Mouse (Mus musculus) olfactory bulb, adult 2 months (tissue): ENCODE measurements around the gene Lats1. TPM values are rescaled to one million over a fixed set of nuclear protein-coding genes. Genes with fewer than 3 reads are reported as not detected.

Source experiments
- H3K27ac ChIP-seq: fragments of 200-500 bp; 2 replicates; pipeline ENCODE4 v1.5.1; 2012; ENCODE audit warnings: low read depth, low read length; ENCODE audit not compliant: insufficient read depth
- H3K4me1 ChIP-seq: fragments of 200-500 bp; 2 replicates; pipeline ENCODE4 v1.6.1; 2012; ENCODE audit warnings: low read length; ENCODE audit not compliant: control insufficient read depth, insufficient read depth
- H3K4me3 ChIP-seq: fragments of 200-500 bp; 2 replicates; pipeline ENCODE4 v1.5.1; 2012; ENCODE audit warnings: mild to moderate bottlenecking, low read depth, low read length, moderate library complexity; ENCODE audit not compliant: insufficient read depth
- CTCF ChIP-seq: fragments of 200-500 bp; IDR thresholded peaks from 2 replicates; pipeline ENCODE4 v1.5.1; 2012; ENCODE audit warnings: low read depth, mild to moderate bottlenecking, low read length, moderate library complexity; ENCODE audit not compliant: insufficient read depth
- POLR2A ChIP-seq: fragments of 200-500 bp; IDR thresholded peaks from 2 replicates; pipeline ENCODE4 v1.6.1; 2012; ENCODE audit warnings: mild to moderate bottlenecking, low read depth, low read length, moderate library complexity; ENCODE audit not compliant: insufficient read depth
- WGBS: fragments of 180-500 bp; shearing (Covaris S2); methylation state at CpG from one replicate; pipeline ENCODE4 v1.1.7; 2018; 5-methylcytosine and 5-hydroxymethylcytosine counted together
- polyA plus RNA-seq: library from polyadenylated mRNA; stranded (reverse); fragments of >200 nt; gene quantifications from 2 replicates; pipeline ENCODE4 v1.2.4, GENCODE M21; 2012; ENCODE audit warnings: low replicate concordance; ENCODE audit not compliant: missing spikeins, insufficient read depth, insufficient read length

Gene Lats1
- polyA plus RNA-seq, 1 experiment = 70.0 TPM

GRCm38 (mm10) chr10:7748752-7749151 lies 67.7 kb downstream of the Lats1 start:
- 88% methylated on average over 6 of the region's 6 CpGs for WGBS
- no peak for TF ChIP-seq POLR2A
- TF ChIP-seq CTCF = no peak
- H3K4me3 ChIP-seq = no peak overlapping the region
- H3K27ac ChIP-seq = no peak overlapping the region
- H3K4me1 ChIP-seq = no peaks in the 10 kb centered on the region

- WGBS = 92% methylated on average over 2 of the region's 2 CpGs
- no peaks in the 10 kb centered on the region for H3K4me1 ChIP-seq
- no peak overlapping the region for H3K27ac ChIP-seq
- no peak overlapping the region for H3K4me3 ChIP-seq
- TF ChIP-seq POLR2A (no peak), CTCF (no peak)
Observed at GRCm38 (mm10) chr10:7757544-7757943, 76.5 kb downstream of the Lats1 start.

Other genes starting within 250 kb of the Lats1 start
- not detected in 2 replicates for gene Ulbp1, start 207.6 kb upstream of the Lats1 start, polyA plus RNA-seq
- not detected in 2 replicates for gene Lrp11, start 91.4 kb upstream of the Lats1 start, polyA plus RNA-seq
- not detected in 2 replicates for gene Nup43, start 13.7 kb upstream of the Lats1 start, polyA plus RNA-seq
- not detected in 2 replicates for gene Pcmt1, start 78 bp upstream of the Lats1 start, polyA plus RNA-seq
- gene Katna1, start 44.8 kb downstream of the Lats1 start, polyA plus RNA-seq = not detected in 2 replicates
- not detected in 2 replicates for gene Ginm1, start 111.6 kb downstream of the Lats1 start, polyA plus RNA-seq
- not detected in 2 replicates for gene Ppil4, start 111.7 kb downstream of the Lats1 start, polyA plus RNA-seq
- gene Zc3h12d, start 151.3 kb downstream of the Lats1 start, polyA plus RNA-seq = not detected in 2 replicates